Mouse (Mus musculus) CH12.LX (cell line): Measurements from ENCODE around the gene Hist1h2bc.

ENCODE experiments used
- CHD2 ChIP-seq: IDR thresholded peaks from 2 replicates; pipeline ENCODE4 v1.6.1; 2011; ENCODE audit warnings: low read length, improper control_type of control experiment
- CTCF ChIP-seq, 2 experiments: IDR thresholded peaks in 1 of 2; conservative IDR thresholded peaks in 1 of 2; 2 replicates each; pipeline ENCODE4 v1.5.1; 2011 to 2012; ENCODE audit warnings: low read depth in 2 of 2, low read length in 2 of 2, improper control_type of control experiment in 1 of 2, inconsistent platforms in 1 of 2, mild to moderate bottlenecking in 1 of 2, moderate library complexity in 1 of 2
- EP300 ChIP-seq: IDR thresholded peaks from 2 replicates; pipeline ENCODE4 v1.6.1; 2011; ENCODE audit warnings: low read length, improper control_type of control experiment
- KAT2A ChIP-seq: IDR thresholded peaks from 2 replicates; pipeline ENCODE4 v1.6.1; 2012; ENCODE audit warnings: low read length, improper control_type of control experiment, inconsistent platforms; ENCODE audit not compliant: insufficient replicate concordance
- MXI1 ChIP-seq: IDR thresholded peaks from 2 replicates; pipeline ENCODE4 v1.6.1; 2011; ENCODE audit warnings: mild to moderate bottlenecking, low read depth, low read length, improper control_type of control experiment
- MYC ChIP-seq: IDR thresholded peaks from 2 replicates; pipeline ENCODE4 v1.6.1; 2011; ENCODE audit warnings: low read depth, mild to moderate bottlenecking, improper control_type of control experiment, low read length
- POLR2A ChIP-seq: IDR thresholded peaks from 2 replicates; pipeline ENCODE4 v1.6.1; 2011; ENCODE audit warnings: low read depth, mild to moderate bottlenecking, improper control_type of control experiment, low read length
- USF1 ChIP-seq: IDR thresholded peaks from 2 replicates; pipeline ENCODE4 v1.6.1; 2014; ENCODE audit warnings: low read depth, mild to moderate bottlenecking, inconsistent platforms, low read length, improper control_type of control experiment

- TF ChIP-seq KAT2A (no peak), MYC (no peak), CHD2 (no peak), MXI1 (no peak), CTCF (conservative IDR thresholded peaks at IDR 0.05 in 1 of 2, IDR thresholded peaks at IDR 0.05 in 1 of 2; ENCODE audit: low read depth in 2 of 2, low read length in 2 of 2) (no peak), EP300 (no peak), USF1 (no peak), POLR2A (no peak)
Observed at GRCm38 (mm10) chr13:23710374-23711089, 26.5 kb downstream of the Hist1h2bc start, which contains the start of gene Hfe.
